Mouse (Mus musculus): Measurements from ENCODE around the gene Nynrin.

DNA sequence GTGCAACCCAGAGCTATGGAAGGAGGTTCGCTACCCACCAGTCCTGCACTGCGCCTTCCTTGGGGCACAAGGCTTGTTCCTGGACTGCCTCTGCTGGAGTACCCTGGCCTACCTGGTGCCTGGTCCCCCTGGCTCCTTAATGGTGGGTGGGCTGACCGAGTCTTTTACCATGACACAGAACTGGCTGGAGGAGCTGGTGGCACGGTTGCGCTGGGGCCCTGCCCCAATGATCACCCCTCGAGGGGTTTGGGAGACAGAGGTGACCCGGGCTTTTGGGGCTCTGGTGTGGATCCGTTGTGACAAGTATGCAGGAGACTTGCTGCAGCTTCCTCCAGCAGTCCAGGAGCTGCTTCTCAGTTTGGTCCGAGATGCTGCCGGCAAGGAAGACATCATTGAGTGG is 9.2 kb downstream of the Nynrin start:
- no peak for TF ChIP-seq TAL1 (conservative IDR thresholded peaks at IDR 0.05; ENCODE audit: low read depth, low read length)
- TF ChIP-seq POLR2AphosphoS5 (IDR thresholded peaks at IDR 0.05; ENCODE audit: insufficient replicate concordance, low read depth, low read length), result no peak
